Mouse (Mus musculus) left cerebral cortex, adult 2 months (tissue): Measurements from ENCODE around the gene Tiam1. TPM values are rescaled to one million over a fixed set of nuclear protein-coding genes. Genes with fewer than 3 reads are reported as not detected.

ENCODE experiments used
- DNase-seq, 2 experiments: peaks; one replicate each; pipeline ENCODE4 v3.0.0; 2021 to 2022; ENCODE audit warnings: low spot score in 2 of 2, mixed read lengths in 1 of 2; ENCODE audit errors: extremely low spot score in 1 of 2
- H3K27ac ChIP-seq: fragments of 200-600 bp; 2 replicates; pipeline ENCODE4 v1.8.1; 2022
- H3K4me3 ChIP-seq: fragments of 200-600 bp; 2 replicates; pipeline ENCODE4 v1.8.1; 2022
- CTCF ChIP-seq: fragments of 200-600 bp; IDR thresholded peaks from 2 replicates; pipeline ENCODE4 v1.8.1; 2022; ENCODE audit warnings: antibody characterized with exemption, mild to moderate bottlenecking, moderate library complexity
- intact Hi-C: fragments of 180-260 bp; cut with DNase I; formaldehyde crosslinking; loops from one replicate; pipeline ENCODE4 v1.15.1; 2025
- total RNA-seq, 2 experiments: library from RNA; stranded (reverse); gene quantifications; 2 replicates each; pipeline ENCODE4 v1.2.3; 2021

Tiam1 gene
- total RNA-seq, 2 experiments from 2014 or later: 107 to 120 TPM

GRCm38 (mm10) chr16:90003556-90003955 lies 140.0 kb downstream of the Tiam1 start:
- TF ChIP-seq CTCF: no peak
- Histone ChIP-seq H3K27ac (no peak overlapping the region), H3K4me3 (no peak overlapping the region)
- no peak for DNase-seq
- intact Hi-C loops: no loop called here

- no peak for DNase-seq
- no peak overlapping the region for H3K4me3 ChIP-seq
- H3K27ac ChIP-seq: no peak overlapping the region
- intact Hi-C loops: no loop called here
- TF ChIP-seq CTCF: no peak
Observed at GRCm38 (mm10) chr16:89995155-89995554, 148.4 kb downstream of the Tiam1 start.

GRCm38 (mm10) chr16:89993991-89994825 lies 149.4 kb downstream of the Tiam1 start:
- DNase-seq: no peak
- no peak overlapping the region for H3K27ac ChIP-seq
- H3K4me3 ChIP-seq: no peak overlapping the region
- intact Hi-C loops: no loop called here
- no peak for TF ChIP-seq CTCF

- no peak for DNase-seq
- TF ChIP-seq CTCF: no peak
- Histone ChIP-seq H3K4me3 (no peak overlapping the region), H3K27ac (no peak overlapping the region)
- intact Hi-C loops: no loop called here
Observed at GRCm38 (mm10) chr16:89993506-89993905, 150.1 kb downstream of the Tiam1 start.

- no peak for DNase-seq
- H3K27ac ChIP-seq: no peak overlapping the region
- intact Hi-C loops: no loop called here
Observed at GRCm38 (mm10) chr16:89991701-89992152, 151.8 kb downstream of the Tiam1 start.

GRCm38 (mm10) chr16:89990288-89990955 lies 153.1 kb downstream of the Tiam1 start:
- H3K4me3 ChIP-seq: no peak overlapping the region
- DNase-seq: no peak
- intact Hi-C loops: no loop called here
- no peak for TF ChIP-seq CTCF
- H3K27ac ChIP-seq: no peak overlapping the region

More at GRCm38 (mm10) chr16:89991701-89992152, 151.8 kb downstream of the Tiam1 start:
- no peak overlapping the region for H3K4me3 ChIP-seq
- no peak for TF ChIP-seq CTCF

- DNase-seq: no peak
- no peak for TF ChIP-seq CTCF
- Histone ChIP-seq H3K27ac (no peak overlapping the region), H3K4me3 (no peak overlapping the region)
- intact Hi-C loops: no loop called here
Observed at GRCm38 (mm10) chr16:89989816-89990215, 153.8 kb downstream of the Tiam1 start.

GRCm38 (mm10) chr16:89986672-89987362 lies 156.8 kb downstream of the Tiam1 start:
- no peak for TF ChIP-seq CTCF
- intact Hi-C loops: no loop called here
- H3K27ac ChIP-seq: no peak overlapping the region
- no peak overlapping the region for H3K4me3 ChIP-seq
- DNase-seq: no peak

- intact Hi-C loops: no loop called here
- no peak overlapping the region for H3K4me3 ChIP-seq
- DNase-seq: no peak
- no peak for TF ChIP-seq CTCF
- H3K27ac ChIP-seq: no peak overlapping the region
Observed at GRCm38 (mm10) chr16:89985702-89986481, 157.7 kb downstream of the Tiam1 start.

- DNase-seq: no peak
- TF ChIP-seq CTCF: no peak
- intact Hi-C loops: no loop called here
- H3K4me3 ChIP-seq: no peak overlapping the region
- no peak overlapping the region for H3K27ac ChIP-seq
Observed at GRCm38 (mm10) chr16:89980075-89980744, 163.4 kb downstream of the Tiam1 start.

- no peak for TF ChIP-seq CTCF
- intact Hi-C loops: no loop called here
- Histone ChIP-seq H3K27ac (no peak overlapping the region), H3K4me3 (no peak overlapping the region)
- no peak for DNase-seq
Observed at GRCm38 (mm10) chr16:89975441-89975840, 168.1 kb downstream of the Tiam1 start.
